Mouse (Mus musculus) midbrain, postnatal 0 days (tissue): ENCODE data around the gene Rsph9. TPM values are rescaled to one million over a fixed set of nuclear protein-coding genes. Genes with fewer than 3 reads are reported as not detected.

Experiments used
- ATAC-seq: fragments of 200-750 bp; cut with Nextera tagmentation; 2 replicates; pipeline ENCODE4 v1.8.0; 2017; ENCODE audit warnings: moderate number of reproducible peaks, mild to moderate bottlenecking, moderate TSS enrichment, moderate library complexity; ENCODE audit not compliant: low FRiP score
- DNase-seq: peaks from one replicate; pipeline ENCODE4 v3.0.0-alpha.2; 2015; ENCODE audit warnings: low spot score
- H3K27ac ChIP-seq: fragments of 300-500 bp; sonication (generic); 2 replicates; pipeline ENCODE4 v1.5.1; 2014; ENCODE audit warnings: low read depth, mild to moderate bottlenecking, low read length, mixed read lengths
- H3K27me3 ChIP-seq: fragments of 300-500 bp; sonication (generic); 2 replicates; pipeline ENCODE4 v1.6.1; 2014; ENCODE audit warnings: low read length, control low read depth, mixed read lengths; ENCODE audit not compliant: insufficient read depth
- H3K36me3 ChIP-seq: fragments of 300-500 bp; sonication (generic); 2 replicates; pipeline ENCODE4 v1.6.1; 2014; ENCODE audit warnings: low read length, control low read depth, mixed read lengths; ENCODE audit not compliant: insufficient read depth
- H3K4me1 ChIP-seq: fragments of 300-500 bp; sonication (generic); 2 replicates; pipeline ENCODE4 v1.6.1; 2014; ENCODE audit warnings: mild to moderate bottlenecking, control low read depth, antibody characterized with exemption, low read length, mixed read lengths; ENCODE audit not compliant: insufficient read depth
- H3K4me2 ChIP-seq: fragments of 300-500 bp; sonication (generic); 2 replicates; pipeline ENCODE4 v1.6.1; 2014; ENCODE audit warnings: low read depth, mild to moderate bottlenecking, low read length, mixed read lengths; ENCODE audit not compliant: poor library complexity, severe bottlenecking
- H3K4me3 ChIP-seq: fragments of 300-500 bp; sonication (generic); 2 replicates; pipeline ENCODE4 v1.5.1; 2014; ENCODE audit warnings: low read depth, mild to moderate bottlenecking, low read length, moderate library complexity
- H3K9ac ChIP-seq: fragments of 300-500 bp; sonication (generic); replicated peaks from 2 replicates; pipeline ENCODE4 v1.6.1; 2014; ENCODE audit warnings: mild to moderate bottlenecking, low read length, moderate library complexity, mixed read lengths; ENCODE audit not compliant: poor library complexity, severe bottlenecking
- H3K9me3 ChIP-seq: fragments of 300-500 bp; sonication (generic); 2 replicates; pipeline ENCODE4 v1.6.1; 2016; ENCODE audit warnings: low read length, control low read depth
- CTCF ChIP-seq: IDR thresholded peaks from 2 replicates; pipeline ENCODE4 v1.5.1; 2016; ENCODE audit warnings: antibody characterized with exemption, mild to moderate bottlenecking
- WGBS: fragments of 180-500 bp; shearing (Covaris S2); extraction: QIAGEN DNeasy Blood & Tissue Kit; methylation state at CpG from one replicate; pipeline ENCODE4 v1.1.7; 2014; 5-methylcytosine and 5-hydroxymethylcytosine counted together
- polyA plus RNA-seq: library from polyadenylated mRNA; unstranded; fragments of >200 nt; fragmentation: Nextera tagmentation; extraction: Ambion mirVana; gene quantifications from 2 replicates; pipeline ENCODE4 v1.2.1, GENCODE M21; 2015
- total RNA-seq: library from RNA; depleted of rRNA; stranded (reverse); fragments of >200 nt; gene quantifications from 2 replicates; pipeline ENCODE4 v1.2.3, GENCODE M21; 2014

The Rsph9 gene
- total and polyA plus RNA-seq, 2 experiments from 2014 or later, result 55.6 to 103 TPM

GRCm38 (mm10) chr17:46162551-46162950 is 18.5 kb upstream of the Rsph9 start:
- no peak for TF ChIP-seq CTCF
- WGBS, result 93% methylated on average over 7 of the region's 7 CpGs
- Histone ChIP-seq H3K36me3 (peaks cover 33% of the 10 kb centered on the region), H3K4me2 (no peak overlapping the region), H3K4me3 (no peak overlapping the region), H3K9ac (no peak overlapping the region), H3K27me3 (no peaks in the 10 kb centered on the region), H3K27ac (no peak overlapping the region), H3K9me3 (no peaks in the 10 kb centered on the region), H3K4me1 (0 out of 2 replicates have a peak, but pooled peaks cover 3% of the 10 kb centered on the region)
- no peak for ATAC-seq
- no peak for DNase-seq

- peak overlapping the region; percentile 75 for H3K9ac ChIP-seq
- no peak overlapping the region for H3K27ac ChIP-seq
- peaks cover 27% of the 10 kb centered on the region for H3K36me3 ChIP-seq
- no peak for TF ChIP-seq CTCF
- no peaks in the 10 kb centered on the region for H3K9me3 ChIP-seq
- peak overlapping the region; percentile 66 for H3K4me3 ChIP-seq
- no peaks in the 10 kb centered on the region for H3K27me3 ChIP-seq
- 46% methylated on average over 9 of the region's 9 CpGs for WGBS
- H3K4me2 ChIP-seq, result peak overlapping the region; percentile 84
- DNase-seq (no peak), ATAC-seq (no peak)
- H3K4me1 ChIP-seq, result 0 out of 2 replicates have a peak, but pooled peaks cover 3% of the 10 kb centered on the region
These were observed 17.7 kb upstream of the Rsph9 start for GRCm38 (mm10) chr17:46161710-46162109.

GRCm38 (mm10) chr17:46161179-46161578 is 17.2 kb upstream of the Rsph9 start:
- no peaks in the 10 kb centered on the region for H3K27me3 ChIP-seq
- H3K36me3 ChIP-seq, result peaks cover 22% of the 10 kb centered on the region
- H3K4me1 ChIP-seq, result 0 out of 2 replicates have a peak, but pooled peaks cover 3% of the 10 kb centered on the region
- peak overlapping the region; percentile 66 for H3K4me3 ChIP-seq
- H3K4me2 ChIP-seq, result peak overlapping the region; percentile 84
- under 1% methylated on average over 19 of the region's 19 CpGs for WGBS
- H3K9me3 ChIP-seq, result no peaks in the 10 kb centered on the region
- peak overlapping the region; percentile 79 for H3K27ac ChIP-seq
- TF ChIP-seq CTCF, result no peak
- peak; percentile 69 for ATAC-seq
- DNase-seq, result peak; percentile 52
- peak overlapping the region; percentile 75 for H3K9ac ChIP-seq

- no peak for TF ChIP-seq CTCF
- no peaks in the 10 kb centered on the region for H3K27me3 ChIP-seq
These were observed 16.7 kb upstream of the Rsph9 start, which contains the start of gene Gtpbp2 for GRCm38 (mm10) chr17:46160686-46161085. TSS of gene Gtpbp2 (plus strand) at chr17:46161032.

GRCm38 (mm10) chr17:46160090-46160662 is 16.2 kb upstream of the Rsph9 start:
- H3K27me3 ChIP-seq, result no peaks in the 10 kb centered on the region
- H3K27ac ChIP-seq, result 0 out of 2 replicates have a peak overlapping the region, but pooled peaks have one; percentile 27
- no peaks in the 10 kb centered on the region for H3K9me3 ChIP-seq
- DNase-seq (peak; percentile 88), ATAC-seq (peak; percentile 39)
- H3K4me3 ChIP-seq, result peak overlapping the region; percentile 66
- peak; percentile 62 for TF ChIP-seq CTCF
- WGBS, result under 1% methylated on average over 16 of the region's 16 CpGs
- peak overlapping the region; percentile 39; the same call in 1 of the 2 replicates for H3K9ac ChIP-seq
- peaks cover 12% of the 10 kb centered on the region for H3K36me3 ChIP-seq
- 0 out of 2 replicates have a peak, but pooled peaks cover 3% of the 10 kb centered on the region for H3K4me1 ChIP-seq
- H3K4me2 ChIP-seq, result peak overlapping the region; percentile 75

More at GRCm38 (mm10) chr17:46160686-46161085, 16.7 kb upstream of the Rsph9 start, which contains the start of gene Gtpbp2:
- Histone ChIP-seq H3K36me3 (peaks cover 17% of the 10 kb centered on the region), H3K9ac (peak within 1 kb of the TSS; percentile 75), H3K27ac (peak within 1 kb of the TSS; percentile 79), H3K9me3 (no peaks in the 10 kb centered on the region), H3K4me3 (peak within 1 kb of the TSS; percentile 66), H3K4me2 (peak within 1 kb of the TSS; percentile 84), H3K4me1 (0 out of 2 replicates have a peak, but pooled peaks cover 3% of the 10 kb centered on the region)
- DNase-seq, result peak; percentile 100
- WGBS, result under 1% methylated on average over 23 of the region's 23 CpGs
- ATAC-seq, result peak; percentile 95

GRCm38 (mm10) chr17:46159236-46159635 is 15.2 kb upstream of the Rsph9 start:
- WGBS, result 60% methylated on average over 2 of the region's 2 CpGs
- H3K4me2 ChIP-seq, result no peak overlapping the region
- H3K27ac ChIP-seq, result no peak overlapping the region

More at GRCm38 (mm10) chr17:46159236-46159635, 15.2 kb upstream of the Rsph9 start:
- TF ChIP-seq CTCF, result no peak
- H3K9ac ChIP-seq, result no peak overlapping the region
- no peak for DNase-seq
- ATAC-seq, result no peak
- H3K4me1 ChIP-seq, result 0 out of 2 replicates have a peak, but pooled peaks cover 3% of the 10 kb centered on the region
- H3K36me3 ChIP-seq, result peaks cover 2% of the 10 kb centered on the region
- H3K9me3 ChIP-seq, result no peaks in the 10 kb centered on the region
- H3K4me3 ChIP-seq, result no peak overlapping the region
- H3K27me3 ChIP-seq, result no peaks in the 10 kb centered on the region
